Mouse (Mus musculus) kidney, embryonic 16.5 days (tissue): ENCODE measurements at regions not wholly inside any gene's neighbourhood (a gene's known extent, or its start where the extent isn't known, plus 50 kb on each side); places are given as distances from the start of the nearest gene placed in this dataset.

Source experiments
- ATAC-seq: fragments of 200-750 bp; cut with Nextera tagmentation; 2 replicates; pipeline ENCODE4 v1.8.0; 2017; ENCODE audit warnings: moderate TSS enrichment; ENCODE audit not compliant: low FRiP score, low TSS enrichment
- H3K27ac ChIP-seq: fragments of 300-500 bp; sonication (generic); 2 replicates; pipeline ENCODE4 v1.5.1; 2014; ENCODE audit warnings: low read length
- H3K27me3 ChIP-seq: fragments of 300-500 bp; sonication (generic); 2 replicates; pipeline ENCODE4 v1.6.1; 2014; ENCODE audit warnings: low read length, control low read depth, mixed read lengths; ENCODE audit not compliant: insufficient read depth
- H3K36me3 ChIP-seq: fragments of 300-500 bp; sonication (generic); 2 replicates; pipeline ENCODE4 v1.6.1; 2014; ENCODE audit warnings: low read length, control low read depth, mixed read lengths; ENCODE audit not compliant: insufficient read depth
- H3K4me1 ChIP-seq: fragments of 300-500 bp; sonication (generic); 2 replicates; pipeline ENCODE4 v1.6.1; 2014; ENCODE audit warnings: low read length, control low read depth, mixed read lengths; ENCODE audit not compliant: insufficient read depth
- H3K4me2 ChIP-seq: fragments of 300-500 bp; sonication (generic); replicated peaks from 2 replicates; pipeline ENCODE4 v1.6.1; 2014; ENCODE audit warnings: low read depth, low read length
- H3K4me3 ChIP-seq: fragments of 300-500 bp; sonication (generic); 2 replicates; pipeline ENCODE4 v1.5.1; 2014; ENCODE audit warnings: mild to moderate bottlenecking, low read length
- H3K9ac ChIP-seq: fragments of 300-500 bp; sonication (generic); replicated peaks from 2 replicates; pipeline ENCODE4 v1.6.1; 2014; ENCODE audit warnings: low read length
- H3K9me3 ChIP-seq: fragments of 300-500 bp; sonication (generic); 2 replicates; pipeline ENCODE4 v1.6.1; 2016; ENCODE audit warnings: low read length, control low read depth
- WGBS: fragments of 180-500 bp; shearing (Covaris S2); extraction: QIAGEN DNeasy Blood & Tissue Kit; methylation state at CpG from one replicate; pipeline ENCODE4 v1.1.7; 2014; 5-methylcytosine and 5-hydroxymethylcytosine counted together

- H3K36me3 ChIP-seq: no peaks in the 10 kb centered on the region
- H3K9me3 ChIP-seq: no peaks in the 10 kb centered on the region
- no peak overlapping the region for H3K27ac ChIP-seq
- no peak overlapping the region for H3K9ac ChIP-seq
- no peaks in the 10 kb centered on the region for H3K4me1 ChIP-seq
- H3K4me3 ChIP-seq: no peak overlapping the region
- no peak for ATAC-seq
- no peak overlapping the region for H3K4me2 ChIP-seq
- H3K27me3 ChIP-seq: no peaks in the 10 kb centered on the region
- 53% methylated on average over 5 of the region's 5 CpGs for WGBS
Observed at GRCm38 (mm10) chr3:36743399-36743798, 53.4 kb upstream of the Trpc3 start.

- no peak for ATAC-seq
Observed at GRCm38 (mm10) chr3:36754358-36754950, 64.5 kb upstream of the Trpc3 start.

GRCm38 (mm10) chr3:36762065-36762653 lies 72.2 kb upstream of the Trpc3 start:
- H3K4me2 ChIP-seq: no peak overlapping the region
- no peak overlapping the region for H3K27ac ChIP-seq
- H3K9me3 ChIP-seq: no peaks in the 10 kb centered on the region
- H3K4me1 ChIP-seq: no peaks in the 10 kb centered on the region; the same call in 1 of the 2 replicates
- WGBS: 98% methylated on average over 6 of the region's 6 CpGs
- H3K9ac ChIP-seq: no peak overlapping the region
- H3K27me3 ChIP-seq: no peaks in the 10 kb centered on the region
- peak; percentile 46; the same call in 1 of the 2 replicates for ATAC-seq
- H3K4me3 ChIP-seq: no peak overlapping the region
- H3K36me3 ChIP-seq: no peaks in the 10 kb centered on the region

More at GRCm38 (mm10) chr3:36754358-36754950, 64.5 kb upstream of the Trpc3 start:
- Histone ChIP-seq H3K9me3 (peaks cover 5% of the 10 kb centered on the region; the same call in 1 of the 2 replicates), H3K4me3 (no peak overlapping the region), H3K36me3 (no peaks in the 10 kb centered on the region), H3K27me3 (no peaks in the 10 kb centered on the region), H3K4me1 (no peaks in the 10 kb centered on the region), H3K27ac (no peak overlapping the region), H3K4me2 (no peak overlapping the region), H3K9ac (no peak overlapping the region)
- WGBS: 57% methylated on average over 7 of the region's 7 CpGs

GRCm38 (mm10) chr3:36762847-36763246 lies 72.9 kb upstream of the Trpc3 start:
- H3K9me3 ChIP-seq: no peaks in the 10 kb centered on the region
- H3K9ac ChIP-seq: no peak overlapping the region
- no peak overlapping the region for H3K4me3 ChIP-seq
- no peaks in the 10 kb centered on the region; the same call in 1 of the 2 replicates for H3K4me1 ChIP-seq
- no peaks in the 10 kb centered on the region for H3K27me3 ChIP-seq
- H3K27ac ChIP-seq: no peak overlapping the region
- no peaks in the 10 kb centered on the region for H3K36me3 ChIP-seq
- H3K4me2 ChIP-seq: no peak overlapping the region
- WGBS: 43% methylated on average over 3 of the region's 3 CpGs
- no peak for ATAC-seq

- 54% methylated on average over 2 of the region's 2 CpGs for WGBS
- Histone ChIP-seq H3K27me3 (no peaks in the 10 kb centered on the region), H3K4me2 (no peak overlapping the region), H3K27ac (no peak overlapping the region), H3K9me3 (no peaks in the 10 kb centered on the region), H3K4me3 (no peak overlapping the region), H3K9ac (no peak overlapping the region), H3K36me3 (no peaks in the 10 kb centered on the region), H3K4me1 (no peaks in the 10 kb centered on the region; the same call in 1 of the 2 replicates)
- no peak for ATAC-seq
Observed at GRCm38 (mm10) chr3:36764741-36765140, 74.8 kb upstream of the Trpc3 start.

- Histone ChIP-seq H3K9ac (no peak overlapping the region), H3K27me3 (no peaks in the 10 kb centered on the region), H3K9me3 (no peaks in the 10 kb centered on the region), H3K4me2 (no peak overlapping the region), H3K4me3 (no peak overlapping the region), H3K27ac (no peak overlapping the region), H3K4me1 (no peaks in the 10 kb centered on the region), H3K36me3 (no peaks in the 10 kb centered on the region)
- ATAC-seq: no peak
- WGBS: 38% methylated on average over 1 of the region's 1 CpGs
Observed at GRCm38 (mm10) chr3:36770096-36770495, 80.1 kb upstream of the Trpc3 start.

- Histone ChIP-seq H3K9ac (no peak overlapping the region), H3K9me3 (no peaks in the 10 kb centered on the region), H3K4me3 (no peak overlapping the region), H3K27me3 (no peaks in the 10 kb centered on the region), H3K4me2 (no peak overlapping the region), H3K36me3 (no peaks in the 10 kb centered on the region), H3K27ac (no peak overlapping the region), H3K4me1 (no peaks in the 10 kb centered on the region)
- ATAC-seq: 0 out of 2 replicates have a peak, but pooled peaks have one; percentile 27
- WGBS: 64% methylated on average over 4 of the region's 4 CpGs
Observed at GRCm38 (mm10) chr3:36771011-36771410, 81.0 kb upstream of the Trpc3 start.

GRCm38 (mm10) chr3:36774023-36774422 lies 84.1 kb upstream of the Trpc3 start:
- H3K27me3 ChIP-seq: no peaks in the 10 kb centered on the region
- no peak for ATAC-seq
- H3K4me1 ChIP-seq: no peaks in the 10 kb centered on the region
- 52% methylated on average over 4 of the region's 4 CpGs for WGBS
- no peak overlapping the region for H3K4me2 ChIP-seq
- H3K9ac ChIP-seq: no peak overlapping the region
- H3K9me3 ChIP-seq: no peaks in the 10 kb centered on the region
- no peak overlapping the region for H3K4me3 ChIP-seq
- H3K27ac ChIP-seq: no peak overlapping the region
- no peaks in the 10 kb centered on the region for H3K36me3 ChIP-seq

DNA sequence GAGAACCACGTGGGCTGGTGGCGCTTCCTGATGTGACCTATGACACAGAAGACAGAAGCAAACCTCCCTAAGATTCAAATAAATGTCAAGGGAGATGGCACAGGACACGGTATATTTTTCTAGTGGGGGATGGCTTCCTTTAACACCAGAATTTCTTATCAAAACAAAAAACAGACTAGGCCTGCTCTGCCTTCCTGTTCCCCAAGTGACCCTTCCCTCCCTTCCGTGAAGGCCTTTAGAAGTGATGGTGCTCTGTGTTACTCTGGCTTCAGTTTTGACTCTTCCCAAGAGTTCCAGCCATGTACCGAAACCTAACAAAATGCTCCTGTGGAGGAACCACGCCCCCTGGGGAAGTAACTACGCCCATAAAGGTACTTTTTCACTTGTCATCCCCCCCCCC lies 84.5 kb upstream of the 4932438A13Rik start:
- WGBS: 40% methylated on average over 7 of the region's 7 CpGs
- Histone ChIP-seq H3K27me3 (no peaks in the 10 kb centered on the region), H3K4me2 (no peak overlapping the region), H3K9ac (no peak overlapping the region), H3K4me1 (no peaks in the 10 kb centered on the region), H3K9me3 (no peaks in the 10 kb centered on the region), H3K27ac (no peak overlapping the region), H3K36me3 (no peaks in the 10 kb centered on the region), H3K4me3 (no peak overlapping the region)
- ATAC-seq: 0 out of 2 replicates have a peak, but pooled peaks have one; percentile 51

DNA sequence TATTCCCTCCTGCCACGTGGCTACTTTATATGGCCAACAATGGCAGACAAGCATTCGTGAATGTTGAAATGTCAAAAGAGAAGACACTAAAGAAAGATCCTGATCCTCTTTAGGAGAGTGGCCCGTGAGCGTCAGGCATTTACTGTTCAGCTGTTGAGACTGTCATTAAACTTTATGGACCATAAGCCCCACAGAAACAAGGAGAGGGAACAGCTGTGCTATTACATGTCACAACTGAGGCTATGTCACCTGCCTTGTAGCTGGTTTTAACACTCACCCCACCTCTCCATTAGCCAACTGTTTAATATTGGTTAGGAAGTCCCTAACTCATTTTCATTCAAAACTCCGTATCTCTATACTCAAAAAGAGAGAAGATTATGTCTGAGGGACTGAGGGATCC lies 76.3 kb upstream of the 4932438A13Rik start:
- H3K27me3 ChIP-seq: no peaks in the 10 kb centered on the region
- no peak overlapping the region for H3K4me2 ChIP-seq
- no peak overlapping the region for H3K4me3 ChIP-seq
- H3K27ac ChIP-seq: no peak overlapping the region
- H3K4me1 ChIP-seq: no peaks in the 10 kb centered on the region
- no peaks in the 10 kb centered on the region for H3K36me3 ChIP-seq
- peaks cover 4% of the 10 kb centered on the region; the same call in 1 of the 2 replicates for H3K9me3 ChIP-seq
- WGBS: 21% methylated on average over 5 of the region's 5 CpGs
- H3K9ac ChIP-seq: no peak overlapping the region
- ATAC-seq: peak; percentile 77; the same call in 1 of the 2 replicates
